Mouse (Mus musculus) adrenal gland, adult 18-20 months (tissue): ENCODE data around the gene Bmpr2. TPM values are rescaled to one million over a fixed set of nuclear protein-coding genes. Genes with fewer than 3 reads are reported as not detected.
A peak's percentile ranks its signal among the peaks of the same experiment; 100 is the strongest.

Source experiments
- DNase-seq, 2 experiments: peaks; one replicate each; pipeline ENCODE4 v3.0.0; 2021 to 2022; ENCODE audit warnings: low spot score in 2 of 2
- total RNA-seq, 2 experiments: library from RNA; stranded (reverse); gene quantifications; 1 replicate in 1 of 2; 2 replicates in 1 of 2; pipeline ENCODE4 v1.2.3; 2021

Bmpr2 gene
- total RNA-seq, 2 experiments from 2014 or later = 43.7 to 72.9 TPM

DNA sequence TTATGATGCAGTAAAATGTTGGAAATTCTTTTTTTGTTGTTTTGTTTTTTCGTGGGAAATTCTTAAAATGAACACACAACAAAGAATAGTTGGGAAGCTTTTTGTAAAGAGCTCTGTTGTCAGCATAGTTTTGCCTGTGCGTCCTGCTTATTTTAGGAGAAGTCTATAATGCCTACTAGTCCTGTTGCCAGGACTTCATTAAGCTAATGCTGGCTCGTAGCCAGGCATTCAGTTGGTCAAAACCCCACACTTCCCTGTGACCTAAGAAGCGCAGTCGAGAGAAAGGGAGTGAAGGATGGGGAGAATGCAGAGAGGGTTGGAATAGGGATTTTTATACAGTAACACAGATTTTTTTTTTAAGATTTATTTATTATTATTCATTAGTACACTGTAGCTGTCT, 26.5 kb downstream of the Bmpr2 start:
- no peak for DNase-seq

DNA sequence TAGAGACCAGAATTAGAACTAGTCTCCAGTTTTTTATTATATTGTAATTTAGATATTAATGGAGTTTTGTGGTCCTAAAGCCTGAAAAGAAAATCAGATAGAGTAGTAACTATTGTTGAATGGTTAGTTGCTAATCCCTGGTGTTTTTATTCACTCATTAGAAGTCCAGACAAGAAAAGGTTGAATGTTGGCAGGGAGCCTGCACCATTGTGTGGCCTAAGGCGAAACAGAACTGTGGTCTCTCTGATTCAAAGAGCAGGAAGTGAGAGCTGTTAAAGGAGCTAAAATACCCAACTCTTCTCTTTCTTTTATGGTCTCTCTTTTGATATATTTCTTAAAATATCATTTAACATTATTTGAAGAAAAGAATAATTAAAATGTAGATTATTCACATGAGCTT, 32.1 kb downstream of the Bmpr2 start:
- no peak for DNase-seq

DNA sequence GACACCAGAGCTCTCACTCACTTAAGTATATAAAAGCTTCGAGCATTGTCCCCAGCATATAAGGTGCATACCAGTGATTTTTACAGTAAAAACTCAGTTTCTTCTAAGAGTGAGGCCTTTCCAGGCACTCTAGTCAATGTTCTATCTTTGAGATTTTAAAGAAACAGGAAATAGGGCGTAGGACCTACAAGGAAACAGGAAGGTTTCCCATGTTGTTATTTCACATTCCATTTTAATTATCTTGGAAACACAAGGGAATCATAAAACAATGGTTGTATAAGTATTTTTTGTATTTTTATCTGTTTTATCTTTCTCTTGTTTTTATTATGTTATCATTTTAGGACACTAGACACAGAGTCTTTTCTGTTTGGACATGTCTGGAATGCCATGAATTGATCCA, 34.7 kb downstream of the Bmpr2 start:
- DNase-seq = no peak

DNA sequence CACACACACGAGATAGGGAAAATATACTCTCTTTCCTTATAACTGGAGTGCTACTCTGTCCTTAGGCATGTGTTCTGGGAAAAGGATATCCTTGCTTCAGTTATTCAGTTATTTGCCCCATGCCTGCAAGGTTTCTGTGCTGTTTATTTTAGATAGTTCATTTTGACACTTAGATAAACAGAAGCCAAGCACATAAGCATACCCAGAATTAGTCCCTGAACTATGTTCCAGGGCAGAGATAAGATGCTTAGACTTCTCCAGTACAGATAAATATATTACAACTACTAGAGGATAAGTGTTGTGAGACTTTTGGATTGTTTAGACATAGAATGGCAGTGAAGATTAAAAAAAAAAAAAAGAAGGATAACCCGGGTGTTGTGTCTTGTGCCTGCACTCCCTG, 41.2 kb downstream of the Bmpr2 start:
- DNase-seq = no peak

DNA sequence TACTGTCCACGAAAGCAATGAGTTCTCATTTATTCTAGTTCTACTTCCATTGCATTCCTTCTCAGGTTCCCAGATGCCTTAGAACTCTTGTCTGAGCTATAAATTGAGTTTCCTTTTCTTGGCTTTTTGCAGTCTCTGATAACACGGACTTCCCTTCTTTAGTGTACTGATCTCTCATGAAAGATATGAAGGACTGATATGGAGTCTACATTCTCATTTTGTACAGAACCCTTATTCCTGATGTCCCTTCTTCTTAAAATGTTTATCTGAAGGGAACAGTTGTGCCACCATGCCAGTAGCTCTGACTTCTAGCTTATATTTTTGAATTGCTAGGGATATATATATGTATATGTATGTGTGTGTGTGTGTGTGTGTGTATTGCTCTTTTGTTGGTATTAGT, 46.7 kb downstream of the Bmpr2 start:
- DNase-seq = no peak

DNA sequence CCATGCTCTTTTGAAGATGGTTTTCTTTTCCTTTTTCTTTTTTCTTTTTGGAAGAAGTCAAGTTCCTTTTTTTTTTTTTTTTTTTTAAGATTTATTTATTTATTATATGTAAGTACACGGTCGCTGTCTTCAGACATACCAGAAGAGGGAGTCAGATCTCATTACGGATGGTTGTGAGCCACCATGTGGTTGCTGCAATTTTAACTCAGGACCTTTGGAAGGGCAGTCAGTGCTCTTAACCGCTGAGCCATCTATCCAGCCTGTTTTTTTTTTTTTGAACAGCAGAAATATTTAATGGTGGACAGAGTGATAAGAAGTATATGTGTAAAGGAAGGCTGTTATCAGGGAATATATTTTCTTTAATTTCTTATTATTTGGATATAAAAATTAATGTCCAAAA, 49.6 kb downstream of the Bmpr2 start:
- no peak for DNase-seq

DNA sequence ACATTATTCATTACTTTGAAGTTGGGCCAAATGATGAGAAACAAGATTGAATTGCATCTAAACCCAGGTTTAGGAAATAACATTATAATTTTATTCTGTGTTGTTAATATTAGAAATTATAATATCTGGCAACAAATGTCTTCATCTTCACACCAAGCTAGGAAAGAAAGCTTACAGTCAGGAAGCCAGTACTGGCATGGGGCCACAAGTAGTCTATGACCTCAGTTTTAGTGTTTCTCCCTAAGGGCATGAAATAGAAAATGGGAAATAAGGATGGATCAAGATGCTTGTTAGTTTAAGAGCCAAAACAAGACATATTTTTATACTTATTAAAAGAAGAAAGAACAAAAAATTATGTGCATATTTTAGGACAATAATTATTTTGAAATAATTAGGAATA, 62.2 kb downstream of the Bmpr2 start:
- DNase-seq = no peak

DNA sequence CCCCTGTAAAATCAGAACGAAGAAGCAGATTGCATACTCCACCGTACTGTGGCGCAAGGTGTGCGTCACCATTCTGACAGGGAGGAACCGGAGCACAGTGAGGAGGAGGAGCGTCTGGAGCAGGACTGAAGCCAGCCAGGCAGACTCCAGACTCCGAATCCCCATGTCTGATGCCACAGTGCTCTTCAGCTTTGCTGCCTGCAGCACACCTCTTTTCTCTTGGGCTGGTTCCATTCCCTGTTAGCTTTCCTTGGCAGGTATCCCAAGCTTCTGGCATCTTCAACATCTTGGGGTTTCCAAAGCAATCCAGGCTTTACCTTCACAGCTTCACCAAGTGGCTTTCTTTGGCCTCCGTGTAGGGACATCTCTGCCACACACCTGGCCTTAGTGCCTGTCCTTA, 63.4 kb downstream of the Bmpr2 start:
- DNase-seq = no peak

DNA sequence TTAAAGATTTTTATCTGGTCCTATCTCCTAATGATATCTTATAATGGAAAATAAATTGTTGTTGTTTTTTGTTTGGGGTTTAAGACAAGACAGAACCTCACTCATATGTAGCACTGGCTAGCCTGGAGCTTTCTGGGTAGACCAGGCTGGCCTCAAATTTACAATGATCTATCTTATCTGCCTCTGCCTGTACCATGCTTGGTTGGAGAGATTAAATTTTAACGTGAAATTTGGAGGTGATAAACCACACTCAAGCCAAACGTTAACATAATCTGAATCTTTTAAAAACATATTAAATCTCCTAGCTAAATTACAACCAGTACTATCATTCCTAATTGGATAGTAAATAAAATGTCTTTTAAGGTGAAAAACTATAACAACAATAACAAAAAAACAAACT, 66.2 kb downstream of the Bmpr2 start:
- DNase-seq = no peak

DNA sequence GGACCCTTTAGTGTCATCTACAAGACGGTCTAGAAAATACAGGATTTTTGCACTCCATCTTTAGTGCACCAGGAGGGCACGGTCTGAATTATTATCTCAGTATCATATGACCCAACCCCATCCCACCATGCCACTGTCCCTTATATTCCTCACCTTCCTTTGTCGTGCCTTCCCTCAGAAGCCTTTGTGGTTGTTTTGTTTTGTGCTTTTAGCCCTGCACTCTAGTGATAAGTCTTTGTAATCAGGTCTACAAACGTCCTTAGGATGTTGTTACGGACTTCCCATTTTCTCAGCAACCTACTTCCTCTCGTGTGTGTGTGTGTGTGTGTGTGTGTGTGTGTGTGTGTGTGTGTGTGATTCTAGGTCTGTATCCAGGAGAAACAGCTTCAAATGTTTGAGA, 67.0 kb downstream of the Bmpr2 start:
- no peak for DNase-seq

DNA sequence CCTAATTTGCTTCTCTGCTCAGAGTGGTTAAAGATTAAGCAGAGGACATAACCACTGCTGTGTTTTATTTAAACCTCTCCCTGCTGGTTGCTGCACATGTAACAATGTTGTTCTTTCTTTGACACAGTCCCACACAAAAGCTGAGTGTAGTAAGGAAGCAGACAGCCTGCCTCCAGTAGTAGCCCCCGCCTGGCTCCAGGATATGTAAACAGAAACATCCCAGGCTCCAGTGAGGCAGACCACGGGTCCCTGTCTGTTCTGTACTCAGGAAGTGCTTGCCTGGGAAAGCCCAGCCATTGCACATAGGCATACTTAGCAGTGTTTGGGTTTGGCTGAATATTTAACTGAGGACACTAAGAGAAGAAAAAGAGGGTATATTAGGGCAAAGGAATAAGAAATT, 70.5 kb downstream of the Bmpr2 start:
- no peak for DNase-seq

DNA sequence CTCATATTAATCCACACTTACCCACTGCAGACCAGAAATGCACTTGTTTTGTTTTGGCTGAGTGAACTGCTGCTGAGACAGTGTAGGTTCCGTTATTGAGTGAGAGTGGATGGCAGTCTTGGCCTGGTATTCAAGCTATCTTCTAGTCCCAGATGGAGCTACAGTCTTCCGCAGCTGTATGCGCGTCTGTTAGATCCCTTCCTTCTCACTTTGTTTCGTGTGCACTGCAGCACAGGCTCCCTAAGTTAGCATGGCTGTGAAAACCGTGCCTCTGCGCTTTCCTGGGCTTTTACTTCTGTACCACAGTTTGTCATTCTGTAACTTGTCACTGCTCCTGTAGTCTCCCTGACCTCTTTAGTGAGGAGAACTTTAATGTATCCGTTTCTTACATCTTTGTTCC, 85.1 kb downstream of the Bmpr2 start:
- no peak for DNase-seq

DNA sequence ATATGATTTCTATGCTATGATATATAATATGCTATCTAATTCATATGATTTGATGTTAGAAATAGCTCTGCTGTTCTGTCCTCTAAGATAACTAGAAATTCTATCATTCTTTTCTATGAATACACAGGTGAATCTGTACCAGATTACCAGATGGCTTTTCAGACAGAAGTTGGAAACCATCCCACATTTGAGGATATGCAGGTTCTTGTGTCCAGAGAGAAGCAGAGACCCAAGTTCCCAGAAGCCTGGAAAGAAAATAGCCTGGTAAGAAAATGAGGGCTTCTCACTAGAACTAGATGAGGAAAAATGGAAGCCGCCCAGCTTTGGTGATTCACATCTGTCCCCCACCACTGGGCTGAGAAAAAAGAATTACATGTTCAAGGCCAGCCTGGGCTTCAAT, 95.8 kb downstream of the Bmpr2 start:
- DNase-seq = no peak

DNA sequence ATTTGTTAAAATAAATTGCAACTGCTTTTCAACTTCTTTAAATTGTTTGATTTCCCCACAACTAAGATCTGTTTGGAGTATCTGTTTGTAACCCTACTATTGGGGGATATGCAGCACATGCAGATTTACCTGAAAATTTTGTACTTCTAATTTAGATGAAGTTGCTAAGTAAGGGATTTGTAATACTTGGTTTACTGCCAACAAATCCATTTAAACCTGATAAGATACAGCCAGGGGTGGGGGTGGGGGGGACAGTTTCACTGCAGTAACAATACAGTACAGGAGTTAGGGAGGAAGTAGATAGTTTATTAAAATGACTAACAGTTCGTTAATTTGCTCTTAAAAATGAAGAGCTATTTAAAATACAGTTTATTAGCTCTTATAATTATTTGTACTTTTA, 98.9 kb downstream of the Bmpr2 start:
- no peak for DNase-seq

DNA sequence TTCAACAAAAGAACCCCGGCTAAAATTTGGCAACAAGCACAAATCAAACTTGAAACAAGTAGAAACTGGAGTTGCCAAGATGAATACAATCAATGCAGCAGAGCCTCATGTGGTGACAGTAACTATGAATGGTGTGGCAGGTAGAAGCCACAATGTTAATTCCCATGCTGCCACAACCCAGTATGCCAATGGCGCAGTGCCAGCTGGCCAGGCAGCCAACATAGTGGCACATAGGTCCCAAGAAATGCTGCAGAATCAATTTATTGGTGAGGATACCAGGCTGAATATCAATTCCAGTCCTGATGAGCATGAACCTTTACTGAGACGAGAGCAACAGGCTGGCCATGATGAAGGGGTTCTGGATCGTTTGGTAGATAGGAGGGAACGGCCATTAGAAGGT, 104.8 kb downstream of the Bmpr2 start:
- DNase-seq = no peak

DNA sequence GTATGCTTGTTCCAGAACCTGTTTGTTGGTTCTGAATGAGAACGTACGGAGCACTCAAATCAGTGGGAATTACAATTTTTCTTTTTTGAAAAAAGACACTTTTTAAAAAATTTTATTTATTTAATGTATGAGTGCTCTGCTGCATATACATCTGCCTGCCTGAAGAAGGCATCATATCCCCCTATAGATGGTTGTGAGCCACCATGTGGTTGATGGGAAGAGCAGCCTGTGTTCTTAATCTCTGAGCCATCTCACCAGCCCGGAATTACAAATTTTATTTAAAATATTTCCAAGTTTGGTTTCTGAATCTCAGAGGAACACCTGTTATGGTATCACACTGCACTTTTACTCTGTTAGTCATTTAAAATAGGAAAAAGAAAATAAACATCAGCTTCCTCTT, 110.8 kb downstream of the Bmpr2 start:
- DNase-seq = no peak

DNA sequence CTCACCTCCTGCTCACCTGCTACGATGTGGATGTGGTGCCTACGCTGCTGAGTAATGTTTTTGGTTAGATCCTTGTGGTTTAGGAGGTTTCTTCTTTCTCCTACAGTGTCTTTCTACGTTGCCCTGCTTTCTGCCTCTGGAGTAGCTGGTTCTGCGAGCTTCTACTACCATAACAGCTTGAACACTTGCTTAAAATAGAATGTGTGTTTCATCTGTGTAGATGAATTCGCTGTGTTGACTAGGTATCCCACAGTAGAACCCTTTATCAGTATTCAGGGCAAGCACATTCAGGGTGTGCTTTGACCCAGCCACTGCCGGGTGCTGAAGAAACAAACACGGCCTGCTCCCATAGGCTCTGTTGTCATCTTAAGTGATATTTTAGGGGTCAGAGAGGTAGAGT, 114.9 kb downstream of the Bmpr2 start:
- no peak for DNase-seq

DNA sequence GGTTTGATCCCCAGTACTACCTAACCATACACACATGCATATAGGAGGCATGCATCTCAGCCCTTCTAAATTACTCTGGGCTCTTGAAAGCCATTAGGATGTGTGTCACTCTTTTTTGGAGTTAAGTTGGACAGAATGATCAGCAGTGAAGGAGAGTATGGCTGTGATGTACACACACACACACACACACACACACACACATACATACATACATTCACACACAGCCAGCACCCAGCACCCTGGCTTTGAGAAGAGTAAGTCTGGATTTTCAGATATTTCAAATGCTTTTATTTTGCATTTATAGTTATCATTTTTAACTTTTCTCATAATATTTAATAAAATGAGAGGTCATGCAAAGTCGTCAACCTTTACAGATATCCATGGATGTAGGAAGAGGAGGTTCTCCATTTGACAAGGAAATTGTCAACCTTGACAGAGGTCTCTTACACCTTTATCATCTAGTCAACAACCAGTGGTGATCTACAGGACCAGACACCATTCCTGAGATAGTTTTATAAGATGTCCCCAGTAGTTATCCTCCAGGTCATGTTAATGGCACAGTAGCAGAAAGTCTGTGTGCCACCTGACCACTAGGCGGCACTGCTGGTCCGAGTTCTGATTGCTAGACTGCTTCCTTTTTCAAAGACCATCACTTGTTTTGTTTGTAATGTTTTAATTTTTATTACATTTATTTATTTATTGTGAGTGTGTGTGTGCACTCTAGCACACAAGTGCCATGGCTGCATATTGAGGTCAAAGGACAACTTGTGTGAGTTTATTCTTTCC, 120.3 kb downstream of the Bmpr2 start:
- peak; percentile 77 to 89 for DNase-seq

DNA sequence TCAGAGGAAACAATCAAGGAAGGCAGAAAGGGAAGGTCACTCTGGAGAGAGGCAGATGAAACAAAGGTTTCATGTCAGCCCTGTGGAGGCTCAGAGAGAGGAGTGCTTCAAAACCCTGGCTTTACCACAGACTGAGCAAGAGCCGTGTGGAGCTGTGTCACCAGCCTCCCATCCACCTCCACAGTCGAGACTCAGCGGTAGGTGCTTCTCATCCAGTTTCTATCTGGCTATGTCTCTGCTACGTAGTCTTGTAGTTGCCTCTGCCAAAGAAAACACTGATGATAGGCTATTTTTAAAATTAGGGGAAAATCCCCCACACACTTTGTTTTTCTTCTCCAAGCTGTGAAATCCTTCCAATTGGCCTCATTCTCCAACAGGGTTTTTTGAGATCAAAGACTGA, 123.7 kb downstream of the Bmpr2 start:
- no peak for DNase-seq

DNA sequence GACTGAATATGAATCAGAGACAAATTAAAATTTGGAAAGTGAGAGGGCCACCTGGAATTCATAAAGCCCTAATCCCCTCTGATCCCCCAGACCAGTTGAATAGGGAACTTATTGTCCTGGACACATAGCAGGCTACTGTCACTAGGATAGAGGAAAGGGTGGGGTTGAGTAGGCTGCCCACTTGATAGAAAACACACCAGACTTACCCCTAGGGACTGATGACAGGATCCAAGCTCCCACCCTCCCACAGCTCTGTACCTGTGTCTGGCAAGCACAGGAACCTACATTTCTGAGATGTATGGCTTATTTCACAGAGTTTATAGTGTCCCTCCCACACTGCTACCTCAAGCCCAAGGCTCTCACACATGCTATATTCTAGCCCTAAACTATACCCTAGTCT, 124.8 kb downstream of the Bmpr2 start:
- DNase-seq = no peak

DNA sequence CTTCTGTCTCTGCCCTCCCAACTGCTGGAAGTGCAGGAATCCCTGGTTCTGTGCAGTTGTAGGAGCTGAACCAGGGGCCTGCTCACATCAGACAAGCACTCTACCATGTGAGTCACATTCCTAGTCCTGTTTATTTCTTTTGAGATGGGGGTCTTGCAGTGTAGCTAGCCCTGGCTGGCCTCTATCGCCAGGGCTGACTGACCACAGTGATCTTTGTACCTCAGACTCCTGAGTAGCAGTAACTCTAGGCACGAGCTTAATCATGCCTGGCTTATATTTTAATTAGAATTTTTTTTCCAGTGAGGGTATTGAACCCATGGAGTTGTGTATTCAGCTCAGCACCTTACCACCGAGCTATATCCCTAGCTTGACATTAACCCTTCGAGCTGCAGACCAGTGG, 128.0 kb downstream of the Bmpr2 start:
- DNase-seq = no peak

DNA sequence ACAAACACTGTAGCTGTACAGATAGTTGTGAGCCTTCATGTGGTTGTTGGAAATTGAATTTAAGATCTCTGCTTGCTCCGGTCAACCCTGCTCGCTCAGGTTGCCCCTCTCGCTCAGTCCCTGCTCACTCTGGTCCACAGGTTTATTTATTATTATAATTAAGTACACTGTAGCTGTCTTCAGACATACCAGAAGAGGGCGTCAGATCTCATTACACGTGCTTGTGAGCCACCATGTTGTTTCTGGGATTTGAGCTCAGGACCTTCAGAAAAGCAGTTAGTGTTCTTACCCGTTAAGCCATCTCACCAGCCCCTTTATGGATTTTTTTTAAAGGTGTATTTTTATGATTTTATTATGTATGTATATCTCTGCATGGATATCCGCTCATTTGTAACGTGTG, 129.6 kb downstream of the Bmpr2 start:
- no peak for DNase-seq

DNA sequence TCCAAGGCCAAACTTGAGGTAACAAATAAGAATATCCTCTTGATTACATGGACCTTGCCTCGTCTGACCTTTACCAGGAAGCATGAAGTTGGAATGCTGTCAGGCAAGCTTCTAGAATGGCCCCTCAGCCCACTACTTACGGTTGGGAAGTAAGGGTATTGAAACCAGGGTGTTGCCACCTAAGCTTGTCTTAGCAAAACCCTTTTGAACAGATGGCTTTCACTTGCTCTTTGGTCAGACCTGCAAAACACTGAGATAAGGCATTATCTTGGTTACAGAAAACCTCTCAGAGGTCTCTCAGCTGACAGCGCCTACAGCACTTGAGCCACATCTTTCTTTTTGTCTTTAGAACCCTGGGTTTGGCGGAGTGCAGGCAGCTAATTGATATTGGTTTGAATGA, 130.8 kb downstream of the Bmpr2 start:
- DNase-seq = no peak

DNA sequence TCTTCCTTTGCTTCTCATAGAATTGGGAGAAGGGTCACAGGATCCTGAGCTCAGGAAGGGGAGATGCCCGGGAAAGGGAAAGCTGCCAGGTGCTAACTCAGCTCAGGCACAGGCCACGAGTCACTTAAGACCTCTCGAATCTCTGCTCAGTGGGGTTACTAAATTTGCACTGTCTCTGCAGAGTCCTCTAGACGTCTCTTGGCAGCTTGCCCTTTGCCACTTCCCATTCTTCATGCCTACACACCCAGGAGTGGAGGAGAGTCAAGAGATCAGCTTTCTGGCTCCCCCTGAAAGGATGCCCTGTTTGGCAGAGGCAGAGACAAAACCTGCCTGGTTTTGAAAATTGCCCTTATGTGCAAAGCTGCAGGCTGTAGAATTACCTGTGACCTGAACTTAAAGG, 132.3 kb downstream of the Bmpr2 start:
- peak in 1 of 2 experiments; percentile 53 for DNase-seq
